Mouse (Mus musculus) intestine, embryonic 16.5 days (tissue): ENCODE results near the gene 4933411K16Rik. TPM values are rescaled to one million over a fixed set of nuclear protein-coding genes. Genes with fewer than 3 reads are reported as not detected.

Source experiments
- ATAC-seq: fragments of 200-750 bp; cut with Nextera tagmentation; 2 replicates; pipeline ENCODE4 v1.8.0; 2017; ENCODE audit warnings: moderate TSS enrichment, moderate library complexity
- H3K27ac ChIP-seq: fragments of 300-500 bp; sonication (generic); 2 replicates; pipeline ENCODE4 v1.5.1; 2014; ENCODE audit warnings: mild to moderate bottlenecking, low read length
- H3K27me3 ChIP-seq: fragments of 300-500 bp; sonication (generic); replicated peaks from 2 replicates; pipeline ENCODE4 v1.6.1; 2014; ENCODE audit warnings: low read length, control low read depth, mixed read lengths; ENCODE audit not compliant: control insufficient read depth, insufficient read depth
- H3K36me3 ChIP-seq: fragments of 300-500 bp; sonication (generic); 2 replicates; pipeline ENCODE4 v1.6.1; 2014; ENCODE audit warnings: low read length, control low read depth; ENCODE audit not compliant: control insufficient read depth, insufficient read depth
- H3K4me1 ChIP-seq: fragments of 300-500 bp; sonication (generic); 2 replicates; pipeline ENCODE4 v1.6.1; 2014; ENCODE audit warnings: low read length, control low read depth, mixed read lengths; ENCODE audit not compliant: control insufficient read depth, insufficient read depth
- H3K4me2 ChIP-seq: fragments of 300-500 bp; sonication (generic); 2 replicates; pipeline ENCODE4 v1.6.1; 2014; ENCODE audit warnings: low read depth, low read length, control low read depth
- H3K4me3 ChIP-seq: fragments of 300-500 bp; sonication (generic); 2 replicates; pipeline ENCODE4 v1.5.1; 2014; ENCODE audit warnings: mild to moderate bottlenecking, low read length
- H3K9ac ChIP-seq: fragments of 300-500 bp; sonication (generic); 2 replicates; pipeline ENCODE4 v1.6.1; 2014; ENCODE audit warnings: low read depth, low read length
- H3K9me3 ChIP-seq: fragments of 300-500 bp; sonication (generic); 2 replicates; pipeline ENCODE4 v1.6.1; 2016; ENCODE audit warnings: low read length, control low read depth; ENCODE audit not compliant: control insufficient read depth
- WGBS: fragments of 180-500 bp; shearing (Covaris S2); extraction: QIAGEN DNeasy Blood & Tissue Kit; methylation state at CpG from one replicate; pipeline ENCODE4 v1.1.7; 2014; 5-methylcytosine and 5-hydroxymethylcytosine counted together
- polyA plus RNA-seq: library from polyadenylated mRNA; unstranded; fragments of >200 nt; fragmentation: Nextera tagmentation; extraction: Ambion mirVana; gene quantifications from 2 replicates; pipeline ENCODE4 v1.2.1, GENCODE M21; 2015

The 4933411K16Rik gene
- polyA plus RNA-seq, 1 experiment from 2014 or later: 0.16 TPM

DNA sequence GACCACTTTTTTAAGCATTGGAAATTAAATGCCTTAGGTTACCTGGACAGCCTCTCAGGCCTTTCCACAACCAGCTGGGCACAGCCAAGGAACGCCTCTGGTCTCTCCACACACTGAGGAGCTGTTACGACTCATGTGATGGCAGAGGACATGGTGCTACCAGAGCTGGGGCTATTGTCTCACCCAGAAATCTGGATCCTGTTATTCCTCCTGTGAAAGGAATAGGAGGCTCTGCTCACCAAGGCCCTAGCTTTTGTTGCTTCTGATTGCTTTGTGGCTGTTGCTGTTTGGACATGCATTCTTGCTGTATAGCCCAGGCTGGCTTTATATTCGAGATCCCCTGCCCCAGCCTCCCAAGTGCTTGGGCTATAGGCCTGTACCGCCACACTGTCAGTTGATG, 35.8 kb upstream of the 4933411K16Rik start:
- no peak for ATAC-seq
- Histone ChIP-seq H3K27me3 (no peaks in the 10 kb centered on the region), H3K27ac (0 out of 2 replicates have a peak overlapping the region, but pooled peaks have one; percentile 15), H3K9me3 (no peaks in the 10 kb centered on the region), H3K4me1 (peaks cover 5% of the 10 kb centered on the region), H3K4me3 (no peak overlapping the region), H3K9ac (no peak overlapping the region), H3K36me3 (no peaks in the 10 kb centered on the region), H3K4me2 (no peak overlapping the region)
- 81% methylated on average over 4 of the region's 4 CpGs for WGBS

- H3K9ac ChIP-seq: no peak overlapping the region
These were observed 35.2 kb upstream of the 4933411K16Rik start for GRCm38 (mm10) chr19:42016840-42017239.

GRCm38 (mm10) chr19:42017399-42018247, 34.4 kb upstream of the 4933411K16Rik start:
- Histone ChIP-seq H3K9ac (no peak overlapping the region), H3K4me1 (peaks cover 5% of the 10 kb centered on the region), H3K27ac (peak overlapping the region; percentile 38), H3K4me2 (no peak overlapping the region), H3K9me3 (no peaks in the 10 kb centered on the region), H3K36me3 (no peaks in the 10 kb centered on the region), H3K4me3 (no peak overlapping the region), H3K27me3 (no peaks in the 10 kb centered on the region)
- 58% methylated on average over 8 of the region's 8 CpGs for WGBS
- ATAC-seq: peak; percentile 67

More at GRCm38 (mm10) chr19:42016840-42017239, 35.2 kb upstream of the 4933411K16Rik start:
- 67% methylated on average over 5 of the region's 5 CpGs for WGBS
- no peaks in the 10 kb centered on the region for H3K36me3 ChIP-seq
- H3K4me2 ChIP-seq: no peak overlapping the region
- H3K9me3 ChIP-seq: no peaks in the 10 kb centered on the region
- no peaks in the 10 kb centered on the region for H3K27me3 ChIP-seq
- no peak for ATAC-seq
- peaks cover 5% of the 10 kb centered on the region for H3K4me1 ChIP-seq
- peak overlapping the region; percentile 38 for H3K27ac ChIP-seq
- no peak overlapping the region for H3K4me3 ChIP-seq

DNA sequence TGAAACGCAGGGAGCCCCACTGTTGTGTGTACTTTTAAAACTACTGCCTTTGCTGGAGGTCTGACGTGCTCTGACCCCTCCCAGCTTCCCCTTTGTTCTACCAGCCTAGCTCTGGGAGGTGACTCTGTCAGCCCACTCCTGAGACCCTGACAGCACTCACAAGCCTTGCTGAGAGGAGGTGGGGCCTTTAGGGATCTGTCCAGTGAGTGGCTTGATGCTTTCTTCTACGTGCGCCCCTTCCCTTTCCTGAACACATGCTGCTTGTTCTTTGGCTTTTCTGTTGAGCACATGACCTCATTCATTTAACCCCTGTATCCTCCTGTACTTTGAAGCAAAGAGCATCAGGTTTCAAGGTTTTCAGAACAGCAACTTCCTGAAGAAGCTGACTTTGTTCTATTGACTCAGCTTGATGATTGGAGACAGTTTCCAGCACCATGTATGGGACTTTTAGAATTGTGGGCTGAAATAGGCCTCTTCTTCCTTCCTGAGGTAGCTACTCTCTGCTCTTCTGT, 33.0 kb upstream of the 4933411K16Rik start:
- no peak overlapping the region for H3K4me3 ChIP-seq
- H3K9ac ChIP-seq: no peak overlapping the region
- H3K4me2 ChIP-seq: no peak overlapping the region
- H3K9me3 ChIP-seq: no peaks in the 10 kb centered on the region
- 53% methylated on average over 4 of the region's 4 CpGs for WGBS
- H3K27me3 ChIP-seq: no peaks in the 10 kb centered on the region
- H3K36me3 ChIP-seq: no peaks in the 10 kb centered on the region
- peaks cover 5% of the 10 kb centered on the region for H3K4me1 ChIP-seq
- H3K27ac ChIP-seq: no peak overlapping the region; the same call in 1 of the 2 replicates
- peak; percentile 20; the same call in 1 of the 2 replicates for ATAC-seq

GRCm38 (mm10) chr19:42021681-42022541, 30.1 kb upstream of the 4933411K16Rik start:
- 78% methylated on average over 10 of the region's 10 CpGs for WGBS
- H3K36me3 ChIP-seq: no peaks in the 10 kb centered on the region
- H3K4me2 ChIP-seq: no peak overlapping the region
- H3K4me3 ChIP-seq: no peak overlapping the region
- H3K27me3 ChIP-seq: no peaks in the 10 kb centered on the region
- no peaks in the 10 kb centered on the region for H3K9me3 ChIP-seq
- peaks cover 5% of the 10 kb centered on the region for H3K4me1 ChIP-seq
- ATAC-seq: no peak
- no peak overlapping the region for H3K27ac ChIP-seq
- no peak overlapping the region for H3K9ac ChIP-seq

DNA sequence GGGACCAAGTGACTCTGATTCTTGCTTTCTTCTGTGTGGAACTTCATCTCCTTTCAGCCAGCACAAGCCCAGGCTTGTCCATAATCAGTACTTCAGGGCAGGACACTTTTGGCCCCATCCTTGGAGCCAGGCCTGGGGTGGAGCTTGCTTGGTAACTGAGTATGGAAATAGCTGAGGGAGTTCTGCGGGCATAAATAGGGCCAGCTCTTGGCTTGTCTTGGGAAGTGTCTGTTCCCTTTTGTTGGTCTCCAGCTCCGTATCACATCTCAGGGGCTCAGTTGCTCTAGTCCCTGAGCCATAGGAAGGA, 29.6 kb upstream of the 4933411K16Rik start:
- H3K4me1 ChIP-seq: no peaks in the 10 kb centered on the region; the same call in 1 of the 2 replicates
- H3K9ac ChIP-seq: no peak overlapping the region
- H3K36me3 ChIP-seq: no peaks in the 10 kb centered on the region
- no peaks in the 10 kb centered on the region for H3K27me3 ChIP-seq
- no peak overlapping the region for H3K27ac ChIP-seq
- no peak for ATAC-seq
- H3K4me3 ChIP-seq: no peak overlapping the region
- WGBS: 79% methylated on average over 2 of the region's 2 CpGs
- no peak overlapping the region for H3K4me2 ChIP-seq
- H3K9me3 ChIP-seq: no peaks in the 10 kb centered on the region

GRCm38 (mm10) chr19:42026158-42026557, 25.9 kb upstream of the 4933411K16Rik start:
- ATAC-seq: peak; percentile 74
- no peaks in the 10 kb centered on the region for H3K9me3 ChIP-seq
- no peak overlapping the region for H3K27ac ChIP-seq
- H3K4me1 ChIP-seq: no peaks in the 10 kb centered on the region
- WGBS: 5% methylated on average over 5 of the region's 5 CpGs
- H3K4me3 ChIP-seq: no peak overlapping the region
- H3K9ac ChIP-seq: no peak overlapping the region
- no peaks in the 10 kb centered on the region for H3K36me3 ChIP-seq
- no peak overlapping the region for H3K4me2 ChIP-seq
- H3K27me3 ChIP-seq: no peaks in the 10 kb centered on the region

DNA sequence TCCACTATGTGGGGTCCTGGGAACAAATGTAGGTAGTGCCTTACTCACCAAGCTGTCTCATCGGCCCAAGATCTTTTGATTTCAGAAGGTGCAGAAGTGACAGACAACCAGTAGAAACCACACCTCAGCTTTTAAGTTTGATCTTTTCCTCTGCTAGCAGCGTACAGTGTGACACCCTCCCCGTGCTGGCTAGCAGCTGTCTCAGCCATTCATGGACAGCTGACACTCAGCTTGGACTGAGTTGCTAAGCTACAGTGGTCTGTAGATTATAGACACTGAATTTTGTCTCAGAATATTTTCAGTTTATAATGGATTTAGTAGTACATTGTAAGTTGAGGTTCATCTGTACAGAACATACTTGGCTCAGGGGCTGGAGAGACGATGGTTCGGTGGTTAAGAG, 20.9 kb upstream of the 4933411K16Rik start:
- no peaks in the 10 kb centered on the region for H3K27me3 ChIP-seq
- H3K4me1 ChIP-seq: peaks cover 6% of the 10 kb centered on the region; the same call in 1 of the 2 replicates
- no peak overlapping the region for H3K27ac ChIP-seq
- no peak overlapping the region for H3K9ac ChIP-seq
- 80% methylated on average over 5 of the region's 5 CpGs for WGBS
- H3K4me2 ChIP-seq: no peak overlapping the region
- H3K9me3 ChIP-seq: no peaks in the 10 kb centered on the region
- no peaks in the 10 kb centered on the region for H3K36me3 ChIP-seq
- no peak for ATAC-seq
- H3K4me3 ChIP-seq: no peak overlapping the region

DNA sequence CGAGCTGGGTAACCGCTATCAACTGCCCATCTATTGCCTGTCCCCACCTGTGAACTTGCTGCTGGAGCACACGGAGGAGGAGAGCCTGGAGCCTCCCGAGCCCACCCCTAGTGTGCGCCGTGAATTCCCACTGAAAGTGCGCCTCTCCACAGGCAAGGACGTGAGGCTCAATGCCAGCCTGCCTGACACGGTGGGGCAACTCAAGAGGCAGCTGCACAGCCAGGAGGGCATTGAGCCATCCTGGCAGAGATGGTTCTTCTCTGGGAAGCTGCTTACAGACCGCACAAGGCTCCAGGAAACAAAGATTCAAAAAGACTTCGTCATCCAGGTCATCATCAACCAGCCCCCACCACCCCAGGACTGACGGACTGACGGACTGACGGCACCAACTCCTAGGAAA, 18.4 kb upstream of the 4933411K16Rik start:
- H3K4me3 ChIP-seq: no peak overlapping the region
- no peak overlapping the region for H3K4me2 ChIP-seq
- WGBS: 85% methylated on average over 14 of the region's 14 CpGs
- no peaks in the 10 kb centered on the region for H3K27me3 ChIP-seq
- H3K36me3 ChIP-seq: no peaks in the 10 kb centered on the region
- peaks cover 6% of the 10 kb centered on the region; the same call in 1 of the 2 replicates for H3K4me1 ChIP-seq
- H3K27ac ChIP-seq: no peak overlapping the region
- no peak for ATAC-seq
- no peaks in the 10 kb centered on the region for H3K9me3 ChIP-seq
- H3K9ac ChIP-seq: no peak overlapping the region
